Mouse (Mus musculus) intestine, embryonic 16.5 days (tissue): Measurements from ENCODE around the gene Gse1. TPM values are rescaled to one million over a fixed set of nuclear protein-coding genes. Genes with fewer than 3 reads are reported as not detected.

Source experiments
- ATAC-seq: fragments of 200-750 bp; cut with Nextera tagmentation; 2 replicates; pipeline ENCODE4 v1.8.0; 2017; ENCODE audit warnings: moderate TSS enrichment, moderate library complexity
- H3K27ac ChIP-seq: fragments of 300-500 bp; sonication (generic); 2 replicates; pipeline ENCODE4 v1.5.1; 2014; ENCODE audit warnings: mild to moderate bottlenecking, low read length
- H3K27me3 ChIP-seq: fragments of 300-500 bp; sonication (generic); replicated peaks from 2 replicates; pipeline ENCODE4 v1.6.1; 2014; ENCODE audit warnings: low read length, control low read depth, mixed read lengths; ENCODE audit not compliant: control insufficient read depth, insufficient read depth
- H3K36me3 ChIP-seq: fragments of 300-500 bp; sonication (generic); 2 replicates; pipeline ENCODE4 v1.6.1; 2014; ENCODE audit warnings: low read length, control low read depth; ENCODE audit not compliant: control insufficient read depth, insufficient read depth
- H3K4me1 ChIP-seq: fragments of 300-500 bp; sonication (generic); 2 replicates; pipeline ENCODE4 v1.6.1; 2014; ENCODE audit warnings: low read length, control low read depth, mixed read lengths; ENCODE audit not compliant: control insufficient read depth, insufficient read depth
- H3K4me2 ChIP-seq: fragments of 300-500 bp; sonication (generic); 2 replicates; pipeline ENCODE4 v1.6.1; 2014; ENCODE audit warnings: low read depth, low read length, control low read depth
- H3K4me3 ChIP-seq: fragments of 300-500 bp; sonication (generic); 2 replicates; pipeline ENCODE4 v1.5.1; 2014; ENCODE audit warnings: mild to moderate bottlenecking, low read length
- H3K9ac ChIP-seq: fragments of 300-500 bp; sonication (generic); 2 replicates; pipeline ENCODE4 v1.6.1; 2014; ENCODE audit warnings: low read depth, low read length
- H3K9me3 ChIP-seq: fragments of 300-500 bp; sonication (generic); 2 replicates; pipeline ENCODE4 v1.6.1; 2016; ENCODE audit warnings: low read length, control low read depth; ENCODE audit not compliant: control insufficient read depth
- WGBS: fragments of 180-500 bp; shearing (Covaris S2); extraction: QIAGEN DNeasy Blood & Tissue Kit; methylation state at CpG from one replicate; pipeline ENCODE4 v1.1.7; 2014; 5-methylcytosine and 5-hydroxymethylcytosine counted together
- polyA plus RNA-seq: library from polyadenylated mRNA; unstranded; fragments of >200 nt; fragmentation: Nextera tagmentation; extraction: Ambion mirVana; gene quantifications from 2 replicates; pipeline ENCODE4 v1.2.1, GENCODE M21; 2015

Gene Gse1
- polyA plus RNA-seq, 1 experiment from 2014 or later: 7.3 TPM

GRCm38 (mm10) chr8:120495461-120495860 is 267.2 kb downstream of the Gse1 start:
- H3K4me2 ChIP-seq: no peak overlapping the region
- no peak overlapping the region for H3K4me3 ChIP-seq
- WGBS: 59% methylated on average over 5 of the region's 5 CpGs
- H3K9ac ChIP-seq: 0 out of 2 replicates have a peak overlapping the region, but pooled peaks have one; percentile 54
- H3K27ac ChIP-seq: no peak overlapping the region
- H3K9me3 ChIP-seq: no peaks in the 10 kb centered on the region
- H3K27me3 ChIP-seq: no peaks in the 10 kb centered on the region
- ATAC-seq: no peak
- no peaks in the 10 kb centered on the region for H3K36me3 ChIP-seq
- peaks cover 88% of the 10 kb centered on the region for H3K4me1 ChIP-seq

- no peak overlapping the region for H3K4me2 ChIP-seq
- WGBS: 98% methylated on average over 15 of the region's 15 CpGs
- H3K27me3 ChIP-seq: no peaks in the 10 kb centered on the region
- no peak for ATAC-seq
- H3K36me3 ChIP-seq: no peaks in the 10 kb centered on the region
- no peak overlapping the region for H3K27ac ChIP-seq
- H3K9me3 ChIP-seq: no peaks in the 10 kb centered on the region
- peaks cover 88% of the 10 kb centered on the region for H3K4me1 ChIP-seq
- no peak overlapping the region for H3K4me3 ChIP-seq
- H3K9ac ChIP-seq: no peak overlapping the region
These were observed 268.2 kb downstream of the Gse1 start for GRCm38 (mm10) chr8:120496478-120496877.

GRCm38 (mm10) chr8:120497503-120497946 is 269.3 kb downstream of the Gse1 start:
- ATAC-seq: no peak
- Histone ChIP-seq H3K4me2 (peak overlapping the region; percentile 19; the same call in 1 of the 2 replicates), H3K4me3 (no peak overlapping the region), H3K9ac (peak overlapping the region; percentile 27), H3K4me1 (peaks cover 78% of the 10 kb centered on the region), H3K27me3 (no peaks in the 10 kb centered on the region), H3K36me3 (no peaks in the 10 kb centered on the region), H3K27ac (peak overlapping the region; percentile 53), H3K9me3 (no peaks in the 10 kb centered on the region)
- 45% methylated on average over 11 of the region's 11 CpGs for WGBS

- Histone ChIP-seq H3K9me3 (no peaks in the 10 kb centered on the region), H3K27ac (peak overlapping the region; percentile 53; the same call in 1 of the 2 replicates), H3K4me3 (no peak overlapping the region), H3K4me2 (peak overlapping the region; percentile 19; the same call in 1 of the 2 replicates), H3K9ac (peak overlapping the region; percentile 27), H3K36me3 (no peaks in the 10 kb centered on the region), H3K4me1 (peaks cover 73% of the 10 kb centered on the region), H3K27me3 (no peaks in the 10 kb centered on the region)
- ATAC-seq: peak; percentile 47
- 23% methylated on average over 4 of the region's 4 CpGs for WGBS
These were observed 270.1 kb downstream of the Gse1 start for GRCm38 (mm10) chr8:120498349-120498831.

GRCm38 (mm10) chr8:120498926-120499605 is 270.8 kb downstream of the Gse1 start:
- Histone ChIP-seq H3K9me3 (no peaks in the 10 kb centered on the region), H3K36me3 (no peaks in the 10 kb centered on the region), H3K4me1 (peaks cover 71% of the 10 kb centered on the region), H3K4me2 (peak overlapping the region; percentile 19), H3K27ac (peak overlapping the region; percentile 69), H3K9ac (0 out of 2 replicates have a peak overlapping the region, but pooled peaks have one; percentile 2), H3K4me3 (peak overlapping the region; percentile 7; the same call in 1 of the 2 replicates), H3K27me3 (no peaks in the 10 kb centered on the region)
- WGBS: 24% methylated on average over 9 of the region's 9 CpGs
- peak; percentile 87 for ATAC-seq

- Histone ChIP-seq H3K9me3 (no peaks in the 10 kb centered on the region), H3K27ac (no peak overlapping the region), H3K4me3 (no peak overlapping the region), H3K4me2 (no peak overlapping the region), H3K36me3 (no peaks in the 10 kb centered on the region), H3K9ac (peak overlapping the region; percentile 25; the same call in 1 of the 2 replicates), H3K4me1 (peaks cover 71% of the 10 kb centered on the region), H3K27me3 (no peaks in the 10 kb centered on the region)
- 70% methylated on average over 8 of the region's 8 CpGs for WGBS
- no peak for ATAC-seq
These were observed 272.5 kb downstream of the Gse1 start for GRCm38 (mm10) chr8:120500701-120501261.

- no peaks in the 10 kb centered on the region for H3K27me3 ChIP-seq
- H3K4me2 ChIP-seq: no peak overlapping the region
- H3K9me3 ChIP-seq: no peaks in the 10 kb centered on the region
- no peak overlapping the region for H3K27ac ChIP-seq
- H3K9ac ChIP-seq: 0 out of 2 replicates have a peak overlapping the region, but pooled peaks have one; percentile 25
- no peak for ATAC-seq
- H3K36me3 ChIP-seq: no peaks in the 10 kb centered on the region
- no peak overlapping the region for H3K4me3 ChIP-seq
- 85% methylated on average over 5 of the region's 5 CpGs for whole genome bisulfite sequencing
- H3K4me1 ChIP-seq: peaks cover 77% of the 10 kb centered on the region
These were observed 273.2 kb downstream of the Gse1 start for GRCm38 (mm10) chr8:120501426-120501825.

GRCm38 (mm10) chr8:120502428-120502827 is 274.2 kb downstream of the Gse1 start:
- no peaks in the 10 kb centered on the region for H3K36me3 ChIP-seq
- no peaks in the 10 kb centered on the region for H3K27me3 ChIP-seq
- H3K9me3 ChIP-seq: no peaks in the 10 kb centered on the region
- H3K27ac ChIP-seq: no peak overlapping the region
- H3K4me2 ChIP-seq: no peak overlapping the region
- no peak overlapping the region for H3K9ac ChIP-seq
- peaks cover 76% of the 10 kb centered on the region for H3K4me1 ChIP-seq
- ATAC-seq: no peak
- 47% methylated on average over 5 of the region's 5 CpGs for WGBS
- no peak overlapping the region for H3K4me3 ChIP-seq

- Histone ChIP-seq H3K27me3 (no peaks in the 10 kb centered on the region), H3K9me3 (no peaks in the 10 kb centered on the region), H3K9ac (peak overlapping the region; percentile 49), H3K27ac (peak overlapping the region; percentile 30; the same call in 1 of the 2 replicates), H3K4me1 (peaks cover 75% of the 10 kb centered on the region), H3K36me3 (no peaks in the 10 kb centered on the region), H3K4me3 (no peak overlapping the region), H3K4me2 (peak overlapping the region; percentile 35)
- 23% methylated on average over 20 of the region's 20 CpGs for WGBS
- ATAC-seq: no peak
These were observed 276.2 kb downstream of the Gse1 start for GRCm38 (mm10) chr8:120504251-120505081.
